In the genomic region with DNA sequence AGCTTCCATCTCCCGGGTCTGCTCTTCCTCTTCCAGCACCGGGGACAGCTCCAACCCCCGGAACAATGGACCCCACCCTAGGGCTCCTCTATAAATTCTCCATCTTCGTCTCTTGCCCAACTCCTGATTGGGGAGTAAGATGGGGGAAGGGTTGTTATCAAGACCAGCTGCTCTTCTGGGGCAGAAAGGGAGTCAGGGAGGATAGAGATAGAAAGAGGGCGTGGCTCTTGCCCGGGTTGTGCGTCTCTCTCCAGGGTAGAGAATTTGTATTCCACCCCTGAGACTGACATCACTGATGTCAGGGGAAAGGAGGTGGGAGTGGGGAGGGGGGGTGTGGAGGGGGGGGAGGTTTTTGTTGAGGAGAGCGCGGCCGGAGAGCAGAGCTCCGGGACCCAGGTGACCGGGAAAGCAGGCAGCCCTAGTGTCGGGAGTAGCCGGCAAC, we compare ENCODE assay signal across 8 mouse cellular contexts. TPM values are rescaled to one million over a fixed set of nuclear protein-coding genes. Genes with fewer than 3 reads are reported as not detected.
DNase-seq lines count a peak whose midpoint lies in the region; ATAC-seq and TF ChIP-seq lines count a peak whose summit lies in the region.

Gene Celf3 (plus strand): TSS at position 315 of the 442 bp plus-strand sequence.

- no peak within 1 kb of the TSS for H3K4me3 ChIP-seq in heart, embryonic 12.5 days
- H3K4me3 ChIP-seq in forebrain, embryonic 15.5 days = peak within 1 kb of the TSS; percentile 69
- H3K4me3 ChIP-seq in left cerebral cortex, adult 2 months = peak within 1 kb of the TSS; percentile 74
- H3K4me3 ChIP-seq in midbrain, embryonic 15.5 days = peak within 1 kb of the TSS; percentile 69

- DNase-seq in heart, adult 8-10 months (ENCODE audit: low spot score) = no peak
- peak; percentile 75 for DNase-seq in cerebellum, adult 8-10 months
- DNase-seq in left cerebral cortex, adult 2 months (ENCODE audit: extremely low spot score in 1 of 2, low spot score in 2 of 2) = peak; percentile 76
- DNase-seq in spleen, adult 12 weeks (ENCODE audit: low spot score) = no peak
- DNase-seq in Muller cell, postnatal 12 days (ENCODE audit: inconsistent ontology term) = no peak

- H3K27ac ChIP-seq in heart, embryonic 12.5 days (ENCODE audit: poor library complexity, severe bottlenecking) = no peak within 1 kb of the TSS
- peak within 1 kb of the TSS; percentile 95 for H3K27ac ChIP-seq in forebrain, embryonic 15.5 days (replicated peaks)
- peak within 1 kb of the TSS; percentile 98 for H3K27ac ChIP-seq in left cerebral cortex, adult 2 months
- H3K27ac ChIP-seq in midbrain, embryonic 15.5 days = peak within 1 kb of the TSS; percentile 91

- H3K9me3 ChIP-seq in heart, embryonic 12.5 days (replicated peaks) = no peaks in the 10 kb centered on the region
- no peaks in the 10 kb centered on the region for H3K9me3 ChIP-seq in forebrain, embryonic 15.5 days
- no peaks in the 10 kb centered on the region for H3K9me3 ChIP-seq in midbrain, embryonic 15.5 days

- TF ChIP-seq CTCF in left cerebral cortex, adult 2 months (IDR thresholded peaks at IDR 0.05) = no peak

- no peak; the same call in 1 of the 2 replicates for ATAC-seq in heart, embryonic 12.5 days (ENCODE audit: insufficient number of reproducible peaks, low FRiP score)
- peak; percentile 95 for ATAC-seq in forebrain, embryonic 15.5 days (replicated peaks)
- ATAC-seq in midbrain, embryonic 15.5 days (replicated peaks) = peak; percentile 93

- peak within 1 kb of the TSS; percentile 38 for H3K4me2 ChIP-seq in heart, embryonic 12.5 days
- H3K4me2 ChIP-seq in forebrain, embryonic 15.5 days (replicated peaks) = peak within 1 kb of the TSS; percentile 86
- H3K4me2 ChIP-seq in midbrain, embryonic 15.5 days = peak within 1 kb of the TSS; percentile 83

- intact Hi-C loops in left cerebral cortex, adult 2 months (cut with DNase I) = loop anchor here (2.0 kb wide), 1 partner anchor 13 kb away; no protein-coding TSS in a partner anchor

- peaks cover 50% of the 10 kb centered on the region for H3K4me1 ChIP-seq in heart, embryonic 12.5 days (replicated peaks)
- peaks cover 52% of the 10 kb centered on the region for H3K4me1 ChIP-seq in forebrain, embryonic 15.5 days
- peaks cover 54% of the 10 kb centered on the region for H3K4me1 ChIP-seq in midbrain, embryonic 15.5 days

- 2% methylated on average over 14 of the region's 14 CpGs for WGBS in heart, embryonic 12.5 days
- under 1% methylated on average over 14 of the region's 14 CpGs for WGBS in forebrain, embryonic 15.5 days
- 0% methylated on average over 14 of the region's 14 CpGs for WGBS in midbrain, embryonic 15.5 days

- no peak within 1 kb of the TSS for H3K9ac ChIP-seq in heart, embryonic 12.5 days
- peak within 1 kb of the TSS; percentile 86 for H3K9ac ChIP-seq in forebrain, embryonic 15.5 days (replicated peaks)
- H3K9ac ChIP-seq in midbrain, embryonic 15.5 days = peak within 1 kb of the TSS; percentile 85

- no peaks in the 10 kb centered on the region for H3K36me3 ChIP-seq in heart, embryonic 12.5 days
- peaks cover 14% of the 10 kb centered on the region for H3K36me3 ChIP-seq in forebrain, embryonic 15.5 days
- no peaks in the 10 kb centered on the region; the same call in 1 of the 2 replicates for H3K36me3 ChIP-seq in midbrain, embryonic 15.5 days (replicated peaks)

- H3K27me3 ChIP-seq in heart, embryonic 12.5 days (replicated peaks) = peaks cover 35% of the 10 kb centered on the region
- H3K27me3 ChIP-seq in forebrain, embryonic 15.5 days = no peaks in the 10 kb centered on the region
- H3K27me3 ChIP-seq in midbrain, embryonic 15.5 days (replicated peaks) = no peaks in the 10 kb centered on the region

RNA-seq across cellular contexts. Expression of gene Celf3, which starts in this region (rescaled TPM):
- 1.1 and 1.7 TPM in 2 replicates for polyA plus RNA-seq in heart, embryonic 12.5 days (2016; fragmentation: Nextera tagmentation; extraction: Ambion mirVana)
- total RNA-seq in heart, adult 8-10 months (2022) = under 1 TPM in 1 of 4 experiments, not detected in 3; 0.12 TPM
- 331 and 337 TPM in 2 replicates for polyA plus RNA-seq in forebrain, embryonic 15.5 days (2015; fragmentation: Nextera tagmentation; extraction: Ambion mirVana)
- total RNA-seq in left cerebral cortex, adult 2 months (2021) = 100 to 1,000 TPM; 159 to 177 TPM
- 320 and 350 TPM in 2 replicates for polyA plus RNA-seq in midbrain, embryonic 15.5 days (2015; fragmentation: Nextera tagmentation; extraction: Ambion mirVana)

Comparison
In these comparisons a context has a peak if more than half of its experiments do, and no peak if none do; other contexts are left out.
1. RNA of gene Celf3 (total RNA-seq): 159 to 177 TPM in left cerebral cortex, adult 2 months; 0.12 TPM in heart, adult 8-10 months; every median in the first group is over 100 times any median in the second.
2. RNA of gene Celf3 (polyA plus RNA-seq): 320 to 350 TPM in midbrain, embryonic 15.5 days and 331 to 337 TPM in forebrain, embryonic 15.5 days; 1.1 to 1.7 TPM in heart, embryonic 12.5 days; every median in the first group is over 100 times any median in the second.
3. DNase-seq: peak in cerebellum, adult 8-10 months (single experiment) and left cerebral cortex, adult 2 months (2 of 2); none in heart, adult 8-10 months (single experiment), spleen, adult 12 weeks (single experiment) and Muller cell, postnatal 12 days (single experiment).
4. Peak in every context shown above with its lines, with median percentiles within 50 percentile points of each other: H3K4me2 ChIP-seq.